Mouse (Mus musculus): ENCODE results near the gene Chd2.

- TF ChIP-seq POLR2A (IDR thresholded peaks at IDR 0.05; ENCODE audit: low read depth, low read length), result no peak
- TF ChIP-seq CTCF (IDR thresholded peaks at IDR 0.05; ENCODE audit: extremely low read depth, insufficient read depth, insufficient read length, insufficient replicate concordance), result no peak
Observed at GRCm38 (mm10) chr7:73586717-73587116, 45.1 kb upstream of the Chd2 start.
